Mouse (Mus musculus) heart, embryonic 14.5 days (tissue): ENCODE data around the gene Fntb. TPM values are rescaled to one million over a fixed set of nuclear protein-coding genes. Genes with fewer than 3 reads are reported as not detected.
"Not testable (repeated sequence)": the region's sequence is repeated elsewhere in the genome, so short reads cannot be mapped to it uniquely, and the experiment has no call there.

Source experiments
- ATAC-seq: fragments of 200-750 bp; cut with Nextera tagmentation; 2 replicates; pipeline ENCODE4 v1.8.0; 2017; ENCODE audit warnings: low read depth, moderate TSS enrichment; ENCODE audit not compliant: insufficient number of reproducible peaks, insufficient read depth, low FRiP score
- H3K27ac ChIP-seq, 2 experiments: fragments of 200-500 bp in 1 of 2; fragments of 300-500 bp in 1 of 2; sonication (generic) in 1 of 2; replicated peaks in 1 of 2; 2 replicates each; pipeline ENCODE4 v1.5.1; 2012 to 2014; ENCODE audit warnings: low read depth in 2 of 2, low read length in 2 of 2, control low read depth in 1 of 2, mild to moderate bottlenecking in 1 of 2, mixed read lengths in 1 of 2; ENCODE audit not compliant: control insufficient read depth in 1 of 2, insufficient read depth in 1 of 2
- H3K27me3 ChIP-seq: fragments of 300-500 bp; sonication (generic); 2 replicates; pipeline ENCODE4 v1.6.1; 2014; ENCODE audit warnings: mild to moderate bottlenecking, low read length, control low read depth; ENCODE audit not compliant: control insufficient read depth, insufficient read depth
- H3K36me3 ChIP-seq: fragments of 300-500 bp; sonication (generic); 2 replicates; pipeline ENCODE4 v1.6.1; 2014; ENCODE audit warnings: mild to moderate bottlenecking, control low read depth, low read length, mixed read lengths; ENCODE audit not compliant: control insufficient read depth, insufficient read depth
- H3K4me1 ChIP-seq, 2 experiments: fragments of 200-500 bp in 1 of 2; fragments of 300-500 bp in 1 of 2; sonication (generic) in 1 of 2; 2 replicates each; pipeline ENCODE4 v1.6.1; 2012 to 2014; ENCODE audit warnings: low read length in 2 of 2, control low read depth in 1 of 2, mixed read lengths in 1 of 2; ENCODE audit not compliant: control insufficient read depth in 2 of 2, insufficient read depth in 2 of 2
- H3K4me2 ChIP-seq: fragments of 300-500 bp; sonication (generic); 2 replicates; pipeline ENCODE4 v1.6.1; 2014; ENCODE audit warnings: mild to moderate bottlenecking, low read length
- H3K4me3 ChIP-seq, 2 experiments: fragments of 200-500 bp in 1 of 2; fragments of 300-500 bp in 1 of 2; sonication (generic) in 1 of 2; 2 replicates each; pipeline ENCODE4 v1.5.1; 2012 to 2014; ENCODE audit warnings: low read length in 2 of 2, mild to moderate bottlenecking in 2 of 2, control low read depth in 1 of 2, low read depth in 1 of 2, moderate library complexity in 1 of 2; ENCODE audit not compliant: control insufficient read depth in 1 of 2, insufficient read depth in 1 of 2
- H3K9ac ChIP-seq: fragments of 300-500 bp; sonication (generic); 2 replicates; pipeline ENCODE4 v1.6.1; 2014; ENCODE audit warnings: mild to moderate bottlenecking, low read length
- H3K9me3 ChIP-seq: fragments of 300-500 bp; sonication (generic); 2 replicates; pipeline ENCODE4 v1.6.1; 2016; ENCODE audit warnings: low read length, control low read depth; ENCODE audit not compliant: control insufficient read depth
- WGBS: fragments of 180-500 bp; shearing (Covaris S2); extraction: QIAGEN DNeasy Blood & Tissue Kit; methylation state at CpG from one replicate; pipeline ENCODE4 v1.1.7; 2014; 5-methylcytosine and 5-hydroxymethylcytosine counted together
- polyA plus RNA-seq: library from polyadenylated mRNA; unstranded; fragments of >200 nt; fragmentation: Nextera tagmentation; extraction: Ambion mirVana; gene quantifications from 2 replicates; pipeline ENCODE4 v1.2.1, GENCODE M21; 2014

Fntb gene
- polyA plus RNA-seq, 1 experiment from 2014 or later: 24.5 TPM

GRCm38 (mm10) chr12:76839298-76839697, 73.9 kb downstream of the Fntb start:
- WGBS: 92% methylated on average over 4 of the region's 4 CpGs
- H3K4me3 ChIP-seq: no peak overlapping the region
- no peak for ATAC-seq
- no peaks in the 10 kb centered on the region for H3K36me3 ChIP-seq
- no peak overlapping the region for H3K27ac ChIP-seq
- H3K9ac ChIP-seq: no peak overlapping the region
- peaks cover 0 to 8% of the 10 kb centered on the region in 2 experiments; a peak in 1 of 4 replicates for H3K4me1 ChIP-seq
- no peak overlapping the region for H3K4me2 ChIP-seq
- no peaks in the 10 kb centered on the region for H3K27me3 ChIP-seq
- H3K9me3 ChIP-seq: no peaks in the 10 kb centered on the region

- no peak for ATAC-seq
- H3K27me3 ChIP-seq: no peaks in the 10 kb centered on the region
- no peak overlapping the region for H3K27ac ChIP-seq
- peaks cover 0 to 8% of the 10 kb centered on the region in 2 experiments; a peak in 1 of 4 replicates for H3K4me1 ChIP-seq
- no peak overlapping the region for H3K4me2 ChIP-seq
- H3K4me3 ChIP-seq: no peak overlapping the region
- no peak overlapping the region for H3K9ac ChIP-seq
- H3K36me3 ChIP-seq: no peaks in the 10 kb centered on the region
- no peaks in the 10 kb centered on the region for H3K9me3 ChIP-seq
- 56% methylated on average over 6 of the region's 6 CpGs for WGBS
Observed at GRCm38 (mm10) chr12:76840081-76840480, 74.7 kb downstream of the Fntb start.

- 82% methylated on average over 15 of the region's 15 CpGs for WGBS
Observed at GRCm38 (mm10) chr12:76844346-76845061, 79.1 kb downstream of the Fntb start.

GRCm38 (mm10) chr12:76852419-76852818, 87.0 kb downstream of the Fntb start:
- 0 out of 2 replicates have a peak, but pooled peaks cover 2% of the 10 kb centered on the region for H3K9me3 ChIP-seq
- no peak for ATAC-seq
- H3K36me3 ChIP-seq: no peaks in the 10 kb centered on the region
- H3K4me3 ChIP-seq: no peak overlapping the region
- H3K27ac ChIP-seq: no peak overlapping the region
- no peak overlapping the region for H3K4me2 ChIP-seq
- peaks cover 0 to 3% of the 10 kb centered on the region in 2 experiments; a peak in 2 of 4 replicates for H3K4me1 ChIP-seq
- H3K9ac ChIP-seq: no peak overlapping the region
- no peaks in the 10 kb centered on the region for H3K27me3 ChIP-seq
- WGBS: 82% methylated on average over 2 of the region's 2 CpGs

More at GRCm38 (mm10) chr12:76844346-76845061, 79.1 kb downstream of the Fntb start:
- no peak for ATAC-seq
- H3K4me3 ChIP-seq: no peak overlapping the region
- 0 out of 2 replicates have a peak, but pooled peaks cover 3% of the 10 kb centered on the region for H3K9me3 ChIP-seq
- H3K27me3 ChIP-seq: no peaks in the 10 kb centered on the region
- no peaks in the 10 kb centered on the region for H3K4me1 ChIP-seq
- H3K27ac ChIP-seq: no peak overlapping the region
- no peak overlapping the region for H3K9ac ChIP-seq
- H3K4me2 ChIP-seq: no peak overlapping the region
- H3K36me3 ChIP-seq: no peaks in the 10 kb centered on the region

GRCm38 (mm10) chr12:76853378-76854142, 88.2 kb downstream of the Fntb start:
- no peaks in the 10 kb centered on the region for H3K36me3 ChIP-seq
- H3K9ac ChIP-seq: no peak overlapping the region
- H3K27ac ChIP-seq: no peak overlapping the region
- 91% methylated on average over 1 of the region's 1 CpGs for WGBS
- no peak overlapping the region for H3K4me3 ChIP-seq
- no peaks in the 10 kb centered on the region for H3K27me3 ChIP-seq
- ATAC-seq: no peak
- no peak overlapping the region for H3K4me2 ChIP-seq
- H3K4me1 ChIP-seq: peaks cover 0 to 3% of the 10 kb centered on the region in 2 experiments; a peak in 2 of 4 replicates
- H3K9me3 ChIP-seq: 0 out of 2 replicates have a peak, but pooled peaks cover 2% of the 10 kb centered on the region

GRCm38 (mm10) chr12:76857087-76857486, 91.7 kb downstream of the Fntb start:
- Histone ChIP-seq H3K4me3 (no peak overlapping the region), H3K36me3 (no peaks in the 10 kb centered on the region), H3K27ac (no peak overlapping the region), H3K9ac (no peak overlapping the region), H3K4me2 (no peak overlapping the region), H3K9me3 (0 out of 2 replicates have a peak, but pooled peaks cover 2% of the 10 kb centered on the region), H3K4me1 (peaks cover 0 to 3% of the 10 kb centered on the region in 2 experiments; a peak in 2 of 4 replicates), H3K27me3 (no peaks in the 10 kb centered on the region)
- WGBS: 86% methylated on average over 10 of the region's 10 CpGs
- ATAC-seq: no peak

GRCm38 (mm10) chr12:76858788-76859187, 93.4 kb downstream of the Fntb start:
- H3K27me3 ChIP-seq, H3K9ac ChIP-seq, H3K27ac ChIP-seq, H3K4me1 ChIP-seq, H3K4me3 ChIP-seq, H3K4me2 ChIP-seq, ATAC-seq, H3K36me3 ChIP-seq, H3K9me3 ChIP-seq: not testable (repeated sequence)
- 74% methylated on average over 6 of the region's 6 CpGs for WGBS
